Mouse (Mus musculus): ENCODE data around the gene Nek8.
"Not testable (repeated sequence)": the region's sequence is repeated elsewhere in the genome, so short reads cannot be mapped to it uniquely, and the experiment has no call there.

Gene Nek8

GRCm38 (mm10) chr11:78176402-78176862 is at the start of gene Nek8, which contains the start of gene Tlcd1:
Gene Nek8, minus strand, starts transcription at chr11:78176675.
Gene Tlcd1, plus strand, starts transcription at chr11:78176711.
- DNase-seq: peak; percentile 95

GRCm38 (mm10) chr11:78223586-78223985 is 47.1 kb upstream of the Nek8 start:
- no peak for DNase-seq

GRCm38 (mm10) chr11:78215709-78216317 is 39.3 kb upstream of the Nek8 start:
- no peak for DNase-seq

GRCm38 (mm10) chr11:78213086-78213817 is 36.8 kb upstream of the Nek8 start:
- DNase-seq: peak; percentile 51 to 58

- DNase-seq: no peak
These were observed 35.0 kb upstream of the Nek8 start for GRCm38 (mm10) chr11:78211513-78211912.

- DNase-seq: no peak
These were observed 34.1 kb upstream of the Nek8 start for GRCm38 (mm10) chr11:78210615-78211014.

GRCm38 (mm10) chr11:78209886-78210285 is 33.4 kb upstream of the Nek8 start:
- no peak for DNase-seq

- no peak for DNase-seq
These were observed 30.7 kb upstream of the Nek8 start for GRCm38 (mm10) chr11:78207190-78207589.

GRCm38 (mm10) chr11:78205361-78206206 is 29.1 kb upstream of the Nek8 start:
- DNase-seq: no peak

- DNase-seq: no peak
These were observed 27.8 kb upstream of the Nek8 start for GRCm38 (mm10) chr11:78204287-78204686.

- no peak for DNase-seq
These were observed 25.9 kb upstream of the Nek8 start for GRCm38 (mm10) chr11:78202372-78202771.

GRCm38 (mm10) chr11:78195101-78195863 is 18.8 kb upstream of the Nek8 start:
- DNase-seq: no peak

GRCm38 (mm10) chr11:78194411-78195100 is 18.1 kb upstream of the Nek8 start:
- DNase-seq: peak; percentile 86 to 87

- no peak for DNase-seq
These were observed 16.6 kb upstream of the Nek8 start, which contains the start of gene Proca1 for GRCm38 (mm10) chr11:78193113-78193512. Gene Proca1, plus strand, starts transcription at chr11:78193392.

GRCm38 (mm10) chr11:78190041-78190440 is 13.6 kb upstream of the Nek8 start:
- no peak for DNase-seq

GRCm38 (mm10) chr11:78189234-78190040 is 13.0 kb upstream of the Nek8 start:
- DNase-seq: peak; percentile 34 to 53

- DNase-seq: peak; percentile 27 to 33
These were observed 12.1 kb upstream of the Nek8 start, which contains the start of gene Rab34 for GRCm38 (mm10) chr11:78188331-78189233. Gene Rab34, plus strand, starts transcription at chr11:78188430.

GRCm38 (mm10) chr11:78184702-78185101 is 8.2 kb upstream of the Nek8 start:
- not testable (repeated sequence) for DNase-seq

- no peak for DNase-seq
These were observed 7.5 kb upstream of the Nek8 start for GRCm38 (mm10) chr11:78183884-78184514.
